Comparison of ENCODE assay signal across 8 mouse cellular contexts in genomic region chr13:13529115-13529542, GRCm38 (mm10).
DNase-seq lines count a peak whose midpoint lies in the region; ATAC-seq lines count a peak whose summit lies in the region.

No protein-coding gene starts in this region.

- no peak overlapping the region for H3K4me3 ChIP-seq in hindbrain, embryonic 14.5 days (replicated peaks; ENCODE audit: low read length)

- no peak overlapping the region for H3K27ac ChIP-seq in hindbrain, embryonic 14.5 days

- no peak overlapping the region for H3K9ac ChIP-seq in hindbrain, embryonic 14.5 days

- DNase-seq in B cell, adult 2 months, result peak; percentile 30 to 32
- no peak for DNase-seq in gastrocnemius, adult 8-10 months (ENCODE audit: low spot score in 2 of 2)
- no peak for DNase-seq in hindbrain, embryonic 14.5 days (ENCODE audit: low spot score)
- no peak for DNase-seq in ovary, postnatal 36 days (ENCODE audit: low spot score)
- no peak for DNase-seq in frontal cortex, postnatal 10 days (ENCODE audit: low spot score in 2 of 2)

- no peaks in the 10 kb centered on the region for H3K27me3 ChIP-seq in hindbrain, embryonic 14.5 days (ENCODE audit: control insufficient read depth, insufficient read depth, low read length)

- H3K4me1 ChIP-seq in hindbrain, embryonic 14.5 days (replicated peaks; ENCODE audit: control insufficient read depth, insufficient read depth, low read length), result no peaks in the 10 kb centered on the region

- 77% methylated on average over 11 of the region's 11 CpGs for WGBS in hindbrain, embryonic 14.5 days

- no peaks in the 10 kb centered on the region for H3K9me3 ChIP-seq in hindbrain, embryonic 14.5 days (ENCODE audit: control insufficient read depth, low read length)

- no peaks in the 10 kb centered on the region for H3K36me3 ChIP-seq in hindbrain, embryonic 14.5 days (replicated peaks; ENCODE audit: control insufficient read depth, insufficient read depth)

- no peak overlapping the region for H3K4me2 ChIP-seq in hindbrain, embryonic 14.5 days (replicated peaks)

- ATAC-seq in activated CD4-positive, CD25-positive, alpha-beta regulatory T cell, adult 4 months, result peak; percentile 74
- ATAC-seq in granulocyte monocyte progenitor cell, adult 5-6 weeks (replicated peaks; ENCODE audit: poor library complexity, severe bottlenecking), result peak; percentile 70
- ATAC-seq in monocyte, adult 5-6 weeks (replicated peaks; ENCODE audit: insufficient number of reproducible peaks, low FRiP score, low TSS enrichment, poor library complexity, severe bottlenecking), result peak; percentile 45
- ATAC-seq in hindbrain, embryonic 14.5 days (ENCODE audit: low FRiP score), result no peak

Comparison
In these comparisons a context has a peak if more than half of its experiments do, and no peak if none do; other contexts are left out.
1. DNase-seq: peak in B cell, adult 2 months (2 of 2); none in gastrocnemius, adult 8-10 months (0 of 2), hindbrain, embryonic 14.5 days (single experiment), ovary, postnatal 36 days (single experiment) and frontal cortex, postnatal 10 days (0 of 2).